Mouse (Mus musculus) mouse embryonic stem cell (cell line): Measurements from ENCODE around the gene Phldb3.

Experiments
- in situ Hi-C, 2 experiments: fragments of 300-500 bp; cut with MboI; formaldehyde crosslinking; loops; 1 replicate in 1 of 2; 3 replicates in 1 of 2; pipeline ENCODE4 v1.14.3; 2019 to 2020; ENCODE audit warnings: low sequenced_read_pairs in 2 of 2, low pct_unique_long_range_greater_than_20kb in 1 of 2, mixed read lengths in 1 of 2; ENCODE audit not compliant: unreplicated experiment in 1 of 2

Phldb3 gene

GRCm38 (mm10) chr7:24619671-24620397, 9.3 kb downstream of the Phldb3 start:
- in situ Hi-C loops = no loop called here

GRCm38 (mm10) chr7:24621193-24621592, 10.6 kb downstream of the Phldb3 start:
- in situ Hi-C loops = no loop called here

- in situ Hi-C loops = no loop called here
Observed at GRCm38 (mm10) chr7:24622967-24623366, 12.4 kb downstream of the Phldb3 start.

- in situ Hi-C loops = no loop called here
Observed at GRCm38 (mm10) chr7:24628685-24629610, 18.4 kb downstream of the Phldb3 start.

GRCm38 (mm10) chr7:24629672-24630071, 19.1 kb downstream of the Phldb3 start:
- in situ Hi-C loops = no loop called here

- in situ Hi-C loops = no loop called here
Observed at GRCm38 (mm10) chr7:24630116-24630880, 19.7 kb downstream of the Phldb3 start.

- in situ Hi-C loops = no loop called here
Observed at GRCm38 (mm10) chr7:24636264-24636663, 25.7 kb downstream of the Phldb3 start, which contains the start of gene Lypd3. Gene Lypd3 (plus strand): TSS chr7:24636550.

GRCm38 (mm10) chr7:24637046-24637445, 26.5 kb downstream of the Phldb3 start:
- in situ Hi-C loops = no loop called here

- in situ Hi-C loops = no loop called here
Observed at GRCm38 (mm10) chr7:24638026-24638856, 27.7 kb downstream of the Phldb3 start.

- in situ Hi-C loops = no loop called here
Observed at GRCm38 (mm10) chr7:24640450-24640849, 29.9 kb downstream of the Phldb3 start.

- in situ Hi-C loops = no loop called here
Observed at GRCm38 (mm10) chr7:24642491-24642890, 31.9 kb downstream of the Phldb3 start.

GRCm38 (mm10) chr7:24644492-24644891, 33.9 kb downstream of the Phldb3 start:
- in situ Hi-C loops = no loop called here

- in situ Hi-C loops = no loop called here
Observed at GRCm38 (mm10) chr7:24644996-24645395, 34.4 kb downstream of the Phldb3 start.

GRCm38 (mm10) chr7:24646486-24646885, 35.9 kb downstream of the Phldb3 start:
- in situ Hi-C loops = no loop called here

GRCm38 (mm10) chr7:24653681-24654080, 43.1 kb downstream of the Phldb3 start:
- in situ Hi-C loops = loop anchor here in 1 of 2 experiments (10.0 kb wide), 1 partner anchor 49 kb away; no protein-coding TSS in a partner anchor

GRCm38 (mm10) chr7:24659737-24660357, 49.3 kb downstream of the Phldb3 start:
- in situ Hi-C loops = loop anchor here (5.0 to 10.0 kb wide), 2 partner anchors 55 to 63 kb away; no protein-coding TSS in a partner anchor

- in situ Hi-C loops = no loop called here
Observed at GRCm38 (mm10) chr7:24661118-24661904, 50.7 kb downstream of the Phldb3 start.
